Mouse (Mus musculus) liver, adult (tissue): ENCODE measurements around the gene Tmcc2.
A peak's percentile ranks its signal among the peaks of the same experiment; 100 is the strongest.

Experiments
- GATA4 ChIP-seq: IDR thresholded peaks from 2 replicates; pipeline ENCODE4 v1.6.1; 2014; ENCODE audit warnings: mild to moderate bottlenecking, low read length; ENCODE audit not compliant: insufficient replicate concordance

Gene Tmcc2

GRCm38 (mm10) chr1:132341731-132342501 is 49.2 kb downstream of the Tmcc2 start:
- TF ChIP-seq GATA4: peak; percentile 92

- no peak for TF ChIP-seq GATA4
Observed at GRCm38 (mm10) chr1:132338027-132338660, 52.9 kb downstream of the Tmcc2 start.

GRCm38 (mm10) chr1:132336921-132337320 is 54.2 kb downstream of the Tmcc2 start:
- no peak for TF ChIP-seq GATA4

DNA sequence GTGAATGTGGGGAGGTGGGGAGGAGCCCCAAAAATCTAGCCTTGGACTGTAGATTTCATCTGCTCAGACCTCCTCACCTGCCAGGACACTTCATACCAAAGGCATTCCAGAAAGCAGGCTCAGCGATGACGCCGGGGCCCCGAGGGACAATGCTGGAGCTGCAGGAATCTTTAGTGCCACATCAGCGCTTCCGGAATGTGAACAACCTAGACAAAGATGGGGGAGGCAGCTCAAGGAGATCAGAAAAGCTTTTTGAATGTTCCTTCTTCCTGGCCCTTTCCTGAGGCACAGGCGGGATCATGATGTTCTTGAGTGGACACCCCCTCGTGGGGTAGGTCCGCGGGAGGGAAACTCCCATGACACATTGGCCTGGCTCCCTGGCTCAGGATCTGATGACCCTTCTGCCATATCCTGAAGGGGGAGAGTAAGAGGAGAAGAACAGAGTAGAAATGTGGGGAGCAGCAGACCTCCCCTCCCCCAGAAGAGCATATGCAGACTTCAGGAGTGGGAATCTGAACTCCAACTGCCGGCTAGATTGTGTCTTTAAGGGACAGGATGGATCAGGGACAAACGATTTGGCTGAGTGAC is 55.6 kb downstream of the Tmcc2 start:
- peak; percentile 73; the same call in 1 of the 2 replicates for TF ChIP-seq GATA4

GRCm38 (mm10) chr1:132334178-132334801 is 56.8 kb downstream of the Tmcc2 start:
- TF ChIP-seq GATA4: no peak

DNA sequence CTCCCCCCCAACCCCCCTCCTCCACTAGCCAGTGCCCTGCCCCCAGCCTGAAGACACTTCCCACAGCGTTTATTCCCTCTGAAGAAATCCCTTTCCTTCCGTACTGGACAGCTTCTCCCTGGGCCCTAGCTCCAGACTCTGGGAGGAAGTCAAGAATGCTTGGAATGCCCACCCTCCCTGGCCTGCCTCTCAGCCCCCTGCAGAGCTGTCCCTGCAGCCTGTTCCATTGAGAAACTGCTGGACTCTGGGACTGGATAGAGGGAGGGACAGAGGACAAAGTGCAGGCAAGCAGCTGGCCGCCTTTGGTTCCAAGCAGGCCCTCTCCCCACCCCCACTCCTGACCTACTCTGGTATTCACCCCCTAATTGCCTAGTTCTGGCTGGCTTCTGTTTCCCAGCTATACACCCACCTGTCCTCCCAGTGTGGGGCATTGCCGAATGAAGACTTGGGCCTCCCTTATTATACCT is 57.4 kb downstream of the Tmcc2 start:
- TF ChIP-seq GATA4: no peak

- no peak for TF ChIP-seq GATA4
Observed at GRCm38 (mm10) chr1:132333201-132333600, 57.9 kb downstream of the Tmcc2 start.

DNA sequence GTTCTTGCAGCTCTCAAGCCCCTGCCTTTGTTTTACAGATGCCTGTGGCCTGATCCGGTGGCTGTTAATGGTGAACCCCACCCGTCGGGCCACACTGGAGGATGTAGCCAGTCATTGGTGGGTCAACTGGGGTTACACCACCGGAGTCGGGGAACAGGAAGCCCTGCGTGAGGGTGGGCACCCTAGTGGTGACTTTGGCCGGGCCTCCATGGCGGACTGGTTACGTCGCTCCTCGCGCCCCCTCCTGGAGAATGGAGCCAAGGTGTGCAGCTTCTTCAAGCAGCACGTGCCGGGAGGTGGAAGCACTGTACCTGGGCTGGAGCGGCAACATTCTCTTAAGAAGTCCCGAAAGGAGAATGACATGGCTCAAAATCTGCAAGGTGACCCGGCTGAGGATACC is 59.8 kb downstream of the Tmcc2 start:
- no peak for TF ChIP-seq GATA4

GRCm38 (mm10) chr1:132330397-132330796 is 60.7 kb downstream of the Tmcc2 start:
- TF ChIP-seq GATA4: no peak; the same call in 1 of the 2 replicates

DNA sequence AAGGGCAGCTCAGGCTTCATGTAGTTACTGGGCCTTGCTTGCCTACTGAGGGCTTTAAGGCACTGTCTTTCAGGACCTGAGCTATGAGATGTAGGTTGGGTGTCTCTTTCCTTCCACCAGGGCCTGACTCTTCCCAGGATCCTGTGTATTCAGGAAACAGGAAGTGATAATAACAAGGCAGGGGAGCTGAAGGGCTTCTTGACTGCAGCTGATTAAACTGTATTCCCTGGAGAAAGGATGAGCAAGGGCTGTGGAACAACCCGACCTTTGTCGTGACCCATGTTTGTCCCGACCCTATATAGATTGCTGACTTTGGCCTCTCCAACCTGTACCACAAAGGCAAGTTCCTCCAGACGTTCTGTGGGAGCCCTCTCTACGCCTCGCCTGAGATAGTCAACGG is 61.4 kb downstream of the Tmcc2 start:
- TF ChIP-seq GATA4: peak; percentile 93

- TF ChIP-seq GATA4: no peak
Observed at GRCm38 (mm10) chr1:132328565-132328964, 62.5 kb downstream of the Tmcc2 start.

GRCm38 (mm10) chr1:132327477-132327876 is 63.6 kb downstream of the Tmcc2 start:
- no peak for TF ChIP-seq GATA4

GRCm38 (mm10) chr1:132326777-132327176 is 64.3 kb downstream of the Tmcc2 start:
- TF ChIP-seq GATA4: no peak

GRCm38 (mm10) chr1:132322711-132323542 is 68.2 kb downstream of the Tmcc2 start:
- TF ChIP-seq GATA4: no peak

GRCm38 (mm10) chr1:132321821-132322580 is 69.1 kb downstream of the Tmcc2 start:
- no peak for TF ChIP-seq GATA4

- no peak for TF ChIP-seq GATA4
Observed at GRCm38 (mm10) chr1:132319242-132319641, 71.8 kb downstream of the Tmcc2 start.
